Mouse (Mus musculus) left cerebral cortex, postnatal 14 days (tissue): Measurements from ENCODE around the gene Rasip1. TPM values are rescaled to one million over a fixed set of nuclear protein-coding genes. Genes with fewer than 3 reads are reported as not detected.
"Not testable (repeated sequence)": the region's sequence is repeated elsewhere in the genome, so short reads cannot be mapped to it uniquely, and the experiment has no call there.

Experiments used
- DNase-seq, 2 experiments: peaks; one replicate each; pipeline ENCODE4 v3.0.0; 2021 to 2022; ENCODE audit warnings: low spot score in 2 of 2, mixed read lengths in 1 of 2
- intact Hi-C: fragments of 180-260 bp; cut with DNase I; formaldehyde crosslinking; loops from one replicate; pipeline ENCODE4 v1.15.1; 2025
- total RNA-seq, 2 experiments: library from RNA; stranded (reverse); gene quantifications; 2 replicates each; pipeline ENCODE4 v1.2.3; 2021

Gene Rasip1
- total RNA-seq, 2 experiments from 2014 or later: 11.2 to 11.3 TPM

DNA sequence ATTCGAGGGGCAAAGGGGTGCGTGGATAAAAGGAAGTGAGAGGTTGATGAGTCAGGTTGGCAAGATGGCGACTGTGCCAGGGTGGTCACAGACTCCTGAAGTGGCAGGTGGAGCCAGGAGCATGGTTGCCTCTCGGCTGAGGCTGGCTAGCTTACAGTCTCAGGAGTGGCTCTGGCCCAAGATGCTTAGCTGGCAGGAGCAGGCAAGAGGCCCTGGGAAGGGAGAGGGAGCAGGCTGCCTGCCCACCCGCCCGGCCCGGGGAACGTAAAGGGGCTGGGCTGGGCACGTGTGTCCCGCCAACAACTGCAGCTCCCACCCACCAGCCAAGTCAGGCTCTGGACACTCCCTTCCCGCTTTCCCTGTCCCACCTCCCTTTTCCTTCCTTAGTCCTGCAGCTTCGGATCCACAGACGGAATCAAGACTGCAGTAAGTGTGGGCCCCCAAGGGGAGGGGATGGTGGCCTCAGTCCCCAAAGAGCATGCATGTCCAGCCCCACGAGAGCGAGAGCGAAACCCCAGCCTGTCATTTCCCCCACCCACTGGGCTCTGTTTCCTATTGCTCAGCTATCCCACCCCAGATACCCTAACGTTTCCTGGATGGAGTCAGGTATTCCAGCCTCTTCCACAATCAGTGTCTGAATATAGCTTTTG, 14.2 kb downstream of the Rasip1 start:
- intact Hi-C loops: loop anchor here (5.0 kb wide), 1 partner anchor 56 kb away; the partner anchor contains the start of gene Car11
- no peak for DNase-seq

DNA sequence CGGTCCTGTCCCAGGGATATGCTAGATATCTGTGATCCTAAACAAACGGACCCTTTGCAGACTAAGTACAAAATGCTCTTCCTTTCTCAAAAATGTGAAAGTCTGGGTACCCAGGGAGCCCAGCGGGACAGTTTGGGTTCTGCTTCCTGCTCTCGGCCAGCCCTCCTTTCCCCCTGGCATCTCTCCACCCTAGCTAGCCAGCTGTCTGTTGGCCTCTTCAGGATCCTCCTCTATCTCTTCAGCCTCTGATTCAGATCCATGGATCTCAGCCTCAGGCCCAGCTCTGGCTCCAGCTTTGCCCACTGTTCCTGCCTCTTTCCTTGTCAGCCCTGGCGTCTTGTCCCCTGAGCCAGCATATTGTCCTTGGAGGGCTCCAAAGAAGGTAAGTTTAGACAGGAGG, 14.8 kb downstream of the Rasip1 start:
- intact Hi-C loops: loop anchor here (5.0 kb wide), 1 partner anchor 55 kb away; the partner anchor contains the start of gene Car11
- no peak for DNase-seq

DNA sequence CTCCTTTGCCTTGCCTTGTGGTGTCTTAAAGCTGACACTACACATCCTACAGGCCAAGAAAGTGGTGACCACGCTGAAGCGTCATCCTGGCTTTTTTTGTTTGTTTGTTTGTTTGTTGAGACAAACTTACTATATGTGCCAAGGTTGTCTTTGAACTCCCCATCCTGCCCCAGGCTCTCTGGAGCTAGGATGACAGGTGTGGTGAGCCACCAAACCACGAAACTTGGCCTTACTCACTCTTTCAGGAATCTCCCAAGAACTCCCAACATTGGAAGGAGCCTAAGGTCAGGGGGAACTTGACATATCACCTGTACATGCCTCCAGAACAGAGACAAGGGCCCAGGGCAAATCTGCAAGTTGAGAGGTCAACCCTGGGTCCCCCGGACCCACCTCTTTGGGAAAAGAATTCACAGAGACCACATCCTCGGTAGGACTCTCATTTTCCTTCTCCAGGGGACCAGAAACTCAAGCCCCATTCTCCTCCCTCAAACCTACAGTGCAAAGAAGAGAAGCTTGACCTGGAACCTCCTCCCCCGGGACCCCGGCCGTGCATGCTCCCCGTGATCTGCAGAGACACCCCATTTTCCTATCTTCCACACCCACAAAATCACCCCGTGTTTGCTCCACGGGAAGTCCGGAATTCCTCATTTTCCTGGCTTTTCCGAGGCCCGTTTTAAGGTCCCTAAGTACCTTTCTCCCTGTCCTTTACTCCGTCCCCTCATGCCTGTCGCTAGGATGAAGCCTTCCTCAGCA, 15.4 kb downstream of the Rasip1 start:
- DNase-seq: no peak
- intact Hi-C loops: loop anchor here (5.0 kb wide), 1 partner anchor 55 kb away; the partner anchor contains the start of gene Car11

DNA sequence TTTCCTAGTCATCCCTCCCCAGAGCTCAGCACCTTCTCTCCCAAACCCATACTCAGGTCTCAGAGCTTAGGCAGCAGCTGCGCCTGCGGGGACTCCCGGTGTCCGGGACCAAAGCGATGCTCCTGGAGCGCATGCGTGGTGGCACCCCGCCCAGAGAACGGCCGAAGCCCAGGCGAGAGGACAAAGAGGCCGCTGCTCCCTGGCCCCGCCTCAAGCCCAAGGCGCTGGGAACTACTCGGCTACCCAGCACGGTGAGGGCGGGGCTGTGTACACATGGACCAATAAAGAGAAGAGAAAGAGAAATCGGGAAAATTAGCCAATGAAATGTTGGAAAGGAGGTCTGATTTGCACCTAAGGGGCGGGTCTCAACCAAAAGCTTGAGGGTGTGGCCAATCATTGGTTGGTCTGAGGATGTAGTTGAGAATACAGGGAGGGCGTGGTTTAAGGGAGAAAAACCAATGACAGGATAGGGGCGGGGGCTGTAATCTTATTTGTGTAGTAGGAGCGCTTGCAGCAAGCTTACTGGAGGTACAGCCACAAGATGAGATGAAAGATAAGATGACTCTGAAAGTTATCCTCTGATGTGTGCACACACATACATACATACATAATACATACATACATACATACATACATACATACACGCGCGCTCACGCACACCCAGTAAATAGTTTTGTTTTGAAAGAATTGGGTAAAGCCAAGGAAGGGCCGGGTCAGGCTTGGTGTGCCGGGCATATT, 16.3 kb downstream of the Rasip1 start:
- intact Hi-C loops: loop anchor here (5.0 kb wide), 1 partner anchor 54 kb away; the partner anchor contains the start of gene Car11

DNA sequence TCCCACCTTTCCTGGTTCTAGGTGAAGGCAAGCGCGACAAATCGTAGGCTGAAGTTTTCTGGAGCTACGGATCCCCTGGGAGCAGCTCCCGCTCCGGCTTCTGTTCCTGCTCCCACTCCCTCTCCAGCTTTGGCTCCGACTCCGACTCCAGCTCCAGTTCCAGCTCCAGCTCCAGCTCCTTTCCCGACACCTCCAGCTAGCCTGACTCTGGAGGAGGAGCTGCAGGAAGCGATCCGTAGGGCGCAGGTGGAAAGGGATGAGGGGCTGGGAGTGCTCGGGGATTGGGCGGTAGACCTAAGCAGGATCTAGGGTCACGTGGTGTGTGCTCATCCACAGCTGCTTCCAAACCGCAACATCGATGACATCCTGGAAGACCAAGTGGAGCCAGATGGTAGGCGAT, 16.9 kb downstream of the Rasip1 start:
- DNase-seq: peak; percentile 64 to 88
- intact Hi-C loops: loop anchor here (5.0 kb wide), 1 partner anchor 53 kb away; the partner anchor contains the start of gene Car11

More for the DNA sequence above, 16.3 kb downstream of the Rasip1 start:
- peak; percentile 86 to 97 for DNase-seq

DNA sequence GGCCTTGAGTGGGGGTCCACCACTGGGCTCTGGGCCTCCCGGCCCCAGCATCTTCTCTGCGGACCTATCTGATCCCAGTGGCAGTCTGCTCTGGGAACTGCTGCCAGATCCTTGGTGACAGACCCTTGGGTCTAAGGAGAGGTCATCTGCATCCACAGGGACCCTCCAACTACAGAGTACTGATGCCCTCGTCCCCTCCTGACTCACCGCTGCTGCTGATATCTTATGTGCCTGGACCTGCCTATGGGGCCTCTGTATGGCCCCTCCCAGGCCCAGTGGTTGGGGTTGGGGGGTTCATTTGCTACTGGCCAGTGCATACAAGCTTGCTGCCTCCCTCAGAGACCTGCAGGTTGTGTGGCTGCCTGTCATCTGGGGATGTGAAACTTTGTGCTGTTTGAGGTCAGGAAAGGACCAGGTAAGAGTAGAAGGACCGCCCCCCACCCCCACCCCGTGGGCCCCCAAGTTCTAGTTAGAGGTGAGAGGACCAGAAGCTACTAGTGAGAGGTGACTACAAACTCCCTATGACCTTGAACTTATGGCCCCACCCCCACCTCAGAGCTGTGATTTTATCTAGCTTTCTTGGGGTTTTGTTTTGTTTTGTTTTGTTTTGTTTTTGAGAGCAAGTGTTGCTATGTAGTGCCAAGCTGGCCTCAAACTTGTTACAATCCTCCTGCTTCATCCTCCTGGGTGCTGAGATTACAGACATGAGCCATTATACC, 17.7 kb downstream of the Rasip1 start:
- intact Hi-C loops: loop anchor here (5.0 kb wide), 1 partner anchor 52 kb away; the partner anchor contains the start of gene Car11
- no peak for DNase-seq

DNA sequence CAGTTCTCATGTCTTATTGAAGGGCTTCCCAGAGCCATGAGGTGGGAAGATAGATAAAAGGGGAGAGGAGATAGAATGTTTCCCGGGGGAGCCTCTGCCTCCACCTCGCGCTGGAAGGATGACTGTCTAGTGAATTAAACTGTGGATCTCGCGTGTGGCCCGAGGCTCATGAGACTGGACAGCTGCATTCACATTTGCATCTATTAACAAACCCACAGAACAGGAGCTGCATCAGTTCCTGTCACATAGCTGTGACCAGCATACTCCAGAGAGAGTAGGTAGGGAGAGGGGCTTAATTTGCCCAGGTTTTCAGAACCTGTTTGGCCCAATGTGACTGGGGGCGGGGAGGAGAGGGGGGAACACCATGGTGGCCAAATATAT, 18.3 kb downstream of the Rasip1 start:
- no peak for DNase-seq
- intact Hi-C loops: no loop called here

DNA sequence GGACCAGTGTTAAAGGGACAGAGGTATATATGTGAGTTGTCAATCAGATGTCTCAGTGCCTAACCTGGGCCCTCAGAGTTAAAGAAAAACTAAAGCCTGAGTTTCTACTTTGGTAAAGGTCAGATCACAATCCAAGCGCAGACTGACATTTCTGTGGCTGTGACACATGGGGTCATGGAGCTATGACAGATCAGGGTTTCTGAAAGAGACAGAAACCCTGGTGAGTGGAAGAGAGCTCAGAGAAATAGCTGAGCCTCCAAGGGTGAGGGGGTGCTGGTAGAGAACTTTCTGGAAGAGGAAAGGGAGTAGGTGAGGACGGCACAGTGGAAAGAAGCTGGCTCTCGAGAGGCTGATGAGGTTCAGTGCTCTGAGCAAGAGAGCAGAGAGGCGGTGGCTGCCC, 19.4 kb downstream of the Rasip1 start:
- no peak for DNase-seq
- intact Hi-C loops: no loop called here

DNA sequence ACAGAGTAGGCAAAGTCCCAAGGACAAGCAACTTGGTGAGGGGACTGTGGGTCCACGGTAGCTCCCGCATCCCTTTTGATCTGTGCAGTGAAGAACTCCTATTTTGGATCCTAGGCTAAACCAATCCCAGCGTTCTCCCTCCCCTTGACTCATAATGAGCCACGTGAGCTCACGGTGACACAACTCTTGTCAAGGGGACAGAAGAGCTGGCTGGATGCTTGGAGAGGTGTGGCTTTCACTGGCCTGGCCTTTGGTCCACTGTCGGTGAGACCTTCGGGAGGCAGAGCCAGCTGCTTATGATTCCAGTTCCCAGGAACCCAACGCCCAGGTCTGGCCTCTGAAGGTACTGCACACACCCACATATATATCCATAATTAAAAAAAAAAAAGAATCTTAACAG, 22.1 kb downstream of the Rasip1 start:
- intact Hi-C loops: no loop called here
- DNase-seq: no peak

DNA sequence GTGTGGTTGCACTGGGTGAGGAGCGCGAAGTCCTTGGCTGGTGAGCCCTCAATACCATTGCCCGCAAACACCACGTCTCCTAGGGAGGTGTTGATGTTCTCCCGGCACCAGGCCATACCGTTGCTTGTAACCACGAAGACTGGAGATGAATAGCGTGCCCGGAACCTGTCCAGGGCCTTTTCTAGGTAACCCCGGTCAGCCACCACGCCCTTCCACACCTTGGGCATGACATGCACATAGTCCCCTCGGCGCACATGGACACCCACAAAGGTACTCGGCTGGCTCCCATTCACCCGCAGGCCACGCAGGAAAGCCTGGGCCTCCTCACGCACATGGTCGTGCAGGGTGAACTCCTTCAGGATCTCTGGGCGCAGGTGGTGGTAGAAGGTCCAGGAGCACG, 23.2 kb downstream of the Rasip1 start:
- DNase-seq, intact Hi-C loops: not testable (repeated sequence)

DNA sequence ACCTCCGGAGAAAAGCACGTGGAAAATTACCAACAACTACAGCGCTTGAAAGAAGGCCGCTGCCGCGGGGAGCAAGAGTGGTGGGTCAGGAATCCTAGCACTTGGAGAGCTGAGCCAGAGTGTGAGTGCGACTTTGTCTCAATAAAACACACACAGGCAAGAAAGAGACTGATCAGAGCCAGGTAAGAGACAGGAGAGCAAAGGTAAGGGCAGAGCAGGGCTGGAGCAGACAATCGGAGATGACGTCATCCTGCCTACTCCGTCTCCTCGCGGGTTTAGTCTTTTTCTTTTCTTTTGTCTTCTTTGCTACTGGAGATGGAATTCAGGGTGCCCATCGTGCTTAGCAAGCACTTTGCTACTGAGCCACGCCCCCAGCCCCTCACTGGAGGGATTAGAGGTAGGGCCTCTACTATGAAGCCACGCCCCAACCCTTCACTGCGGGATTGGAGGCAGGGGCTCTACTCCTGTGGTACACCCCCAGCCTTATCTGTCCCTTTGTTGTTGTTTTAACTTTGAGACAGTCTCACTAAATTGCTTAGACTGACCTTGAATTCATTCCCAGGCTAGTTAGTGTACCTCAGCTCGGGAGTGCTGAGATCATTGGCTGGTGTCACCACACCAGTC, 27.2 kb downstream of the Rasip1 start:
- intact Hi-C loops: no loop called here
- no peak for DNase-seq

DNA sequence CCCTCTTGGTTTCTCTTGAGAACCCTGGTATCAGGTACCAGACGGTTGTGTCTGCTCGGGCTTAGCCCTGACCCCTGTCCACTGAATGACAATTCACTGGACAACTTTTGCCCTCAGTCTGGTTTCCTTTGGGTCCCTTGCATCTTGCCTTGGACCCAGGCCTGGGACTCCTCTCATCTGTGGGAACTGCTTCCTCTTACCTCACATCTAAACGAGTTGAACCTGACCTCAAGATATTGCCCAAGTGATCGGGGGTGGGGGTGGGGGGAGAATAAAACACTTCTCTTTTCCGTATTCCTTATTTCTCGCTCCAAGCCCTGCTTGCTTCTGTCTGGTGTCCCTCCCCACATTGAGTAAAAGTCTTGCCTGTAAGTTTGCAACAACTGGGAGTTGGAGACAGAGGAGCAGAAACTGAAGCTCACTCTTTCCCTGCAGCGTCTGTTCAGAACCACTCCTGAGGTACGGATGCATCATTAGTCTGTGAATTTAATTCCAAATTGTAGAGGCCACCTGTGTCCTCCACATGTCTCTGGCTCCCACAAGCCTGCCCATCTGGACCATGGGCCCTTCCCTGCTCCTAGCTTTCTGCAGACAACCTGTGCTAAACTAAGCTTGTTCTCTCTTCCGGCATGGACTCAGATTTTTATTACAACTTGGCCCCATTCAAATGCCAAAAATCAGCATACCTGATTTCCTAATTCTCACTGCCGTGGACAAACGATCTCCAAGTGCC, 33.6 kb downstream of the Rasip1 start:
- intact Hi-C loops: loop anchor here (10.0 kb wide), 1 partner anchor 56 kb away; no protein-coding TSS in a partner anchor
- no peak for DNase-seq

DNA sequence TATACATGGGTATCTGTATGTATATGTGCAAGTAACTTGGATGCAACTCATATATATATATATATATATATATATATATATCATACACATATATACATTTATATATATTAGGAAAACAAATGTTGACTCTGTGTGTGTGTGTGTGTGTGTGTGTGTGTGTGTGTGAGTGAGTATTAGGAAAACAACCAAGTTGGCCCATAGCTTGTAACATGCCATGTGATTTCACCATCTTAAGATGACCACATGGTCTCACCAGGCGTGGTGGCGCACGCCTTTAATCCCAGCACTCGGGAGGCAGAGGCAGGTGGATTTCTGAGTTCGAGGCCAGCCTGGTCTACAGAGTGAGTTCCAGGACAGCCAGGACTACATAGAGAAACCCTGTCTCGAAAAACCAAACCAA, 34.4 kb downstream of the Rasip1 start:
- not testable (repeated sequence) for DNase-seq
- intact Hi-C loops: loop anchor here (10.0 kb wide), 1 partner anchor 57 kb away; no protein-coding TSS in a partner anchor

DNA sequence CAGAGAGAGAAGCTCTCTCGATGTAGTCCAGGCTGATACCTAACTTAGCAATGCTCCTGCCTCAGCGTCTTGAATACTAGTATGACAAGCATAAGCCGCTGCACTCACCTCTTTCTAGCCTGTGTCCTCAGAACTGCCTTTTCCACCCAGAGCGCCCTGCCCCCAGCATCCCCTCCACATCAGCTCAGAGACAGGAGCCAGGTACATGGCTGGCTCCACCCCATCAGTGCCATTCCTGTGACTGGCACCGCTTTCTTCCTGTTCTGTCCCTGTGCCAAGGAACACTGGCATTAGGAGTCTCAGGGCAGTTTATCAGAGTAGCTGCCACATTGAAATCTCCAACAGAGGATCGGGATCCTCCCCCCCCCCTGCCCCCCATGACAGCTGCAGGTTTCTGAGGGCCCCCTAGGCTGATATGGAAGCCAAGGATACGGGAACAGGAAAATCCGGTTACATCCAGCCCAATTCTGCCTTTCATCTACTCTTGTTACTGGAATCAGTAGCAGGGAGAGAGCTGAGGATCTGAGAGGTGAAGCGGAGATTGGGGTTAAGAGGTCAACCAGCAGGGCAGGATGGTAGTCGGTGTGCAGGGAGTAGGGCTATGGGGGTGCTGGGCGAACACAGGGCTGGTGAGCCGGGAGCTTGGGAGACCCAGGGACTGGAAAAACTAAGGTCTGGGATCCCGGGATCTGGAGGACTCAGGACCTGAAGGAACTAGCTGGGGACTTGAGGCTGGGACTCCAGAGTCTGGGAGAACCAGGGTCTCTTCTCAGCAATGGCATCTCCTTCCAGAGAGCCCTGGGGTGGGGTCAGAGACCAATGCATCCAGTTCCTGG, 38.2 kb downstream of the Rasip1 start:
- intact Hi-C loops: loop anchor here (10.0 kb wide), 1 partner anchor 61 kb away; no protein-coding TSS in a partner anchor
- no peak for DNase-seq

DNA sequence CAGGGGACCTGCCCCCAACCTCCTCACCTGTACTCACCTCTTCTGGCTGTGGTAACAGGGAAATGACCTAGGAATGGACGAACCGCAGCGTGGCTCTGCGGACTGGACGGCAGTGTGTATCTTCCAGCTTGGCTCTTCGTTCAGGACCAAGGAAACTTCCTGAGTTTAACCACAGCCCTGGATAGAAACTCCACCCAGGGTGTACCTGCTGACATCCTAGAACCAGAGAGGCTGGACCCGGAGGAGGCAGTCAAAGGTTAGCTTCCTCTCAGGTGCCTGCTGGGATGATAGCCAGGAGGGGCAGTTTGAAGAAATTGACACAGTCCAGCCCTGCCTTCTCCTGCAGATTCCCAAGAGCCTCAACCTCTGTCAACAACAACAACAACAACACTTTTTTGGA, 38.9 kb downstream of the Rasip1 start, which contains the start of gene Fut2:
Gene Fut2, minus strand, starts transcription at position 234 of the 400 bp plus-strand sequence.
- DNase-seq: no peak
- intact Hi-C loops: loop anchor here (10.0 kb wide), 1 partner anchor 61 kb away; no protein-coding TSS in a partner anchor

DNA sequence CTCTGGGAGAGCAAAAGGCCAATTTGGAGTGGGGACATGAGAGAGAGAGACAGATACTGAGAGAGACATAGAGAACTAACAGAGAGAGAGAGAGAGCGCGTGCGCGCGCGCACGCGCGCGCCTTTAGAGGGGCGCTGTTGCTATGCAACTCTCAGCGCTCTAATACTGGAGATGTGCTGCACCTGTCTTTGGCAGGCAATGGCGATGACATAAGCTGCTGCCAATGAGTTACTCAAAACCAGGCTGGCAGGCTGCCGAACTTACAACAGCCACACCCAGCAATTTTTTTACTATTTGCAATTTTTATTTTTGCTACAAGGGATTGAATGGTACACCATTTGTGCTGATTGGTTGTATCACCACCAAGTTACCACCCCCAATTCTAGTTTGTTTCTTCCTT, 40.5 kb downstream of the Rasip1 start:
- DNase-seq: peak; percentile 57 to 60
- intact Hi-C loops: loop anchor here (10.0 kb wide), 1 partner anchor 63 kb away; no protein-coding TSS in a partner anchor

DNA sequence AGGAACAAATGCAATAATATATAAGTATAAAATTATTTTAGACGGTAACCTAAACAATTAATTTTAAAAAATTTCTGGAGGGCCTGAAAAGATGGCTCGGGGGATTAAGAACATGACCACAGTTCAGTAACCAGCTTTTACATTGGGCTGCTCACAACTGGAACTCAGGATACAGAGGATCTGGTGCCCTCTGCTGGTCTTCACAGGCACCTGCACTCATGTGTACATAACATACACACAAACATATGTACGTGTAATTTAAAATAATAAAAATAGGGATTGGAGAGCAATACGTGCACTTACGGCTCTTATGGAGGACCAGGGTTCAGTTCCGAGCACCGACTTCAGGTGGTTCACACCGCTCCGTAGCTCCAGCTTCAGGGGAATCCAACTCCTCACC, 41.6 kb downstream of the Rasip1 start:
- intact Hi-C loops: loop anchor here (10.0 kb wide), 1 partner anchor 64 kb away; no protein-coding TSS in a partner anchor
- DNase-seq: no peak
